Mouse (Mus musculus) heart, adult 2 months (tissue): ENCODE measurements at regions not wholly inside any gene's neighbourhood (a gene's known extent, or its start where the extent isn't known, plus 50 kb on each side); places are given as distances from the start of the nearest gene placed in this dataset.

ENCODE experiments used
- DNase-seq, 2 experiments: peaks; one replicate each; pipeline ENCODE4 v3.0.0; 2021
- H3K27ac ChIP-seq: fragments of 200-600 bp; 2 replicates; pipeline ENCODE4 v1.8.1; 2022
- H3K27me3 ChIP-seq: fragments of 200-500 bp; 2 replicates; pipeline ENCODE4 v1.6.1; 2012; ENCODE audit warnings: mild to moderate bottlenecking, low read length, inconsistent platforms, mixed read lengths; ENCODE audit not compliant: control insufficient read depth, insufficient read depth
- H3K36me3 ChIP-seq: fragments of 200-500 bp; 2 replicates; pipeline ENCODE4 v1.6.1; 2012; ENCODE audit warnings: low read length, inconsistent platforms; ENCODE audit not compliant: control insufficient read depth, insufficient read depth
- H3K4me1 ChIP-seq: fragments of 200-500 bp; 2 replicates; pipeline ENCODE4 v1.6.1; 2011; ENCODE audit warnings: low read length; ENCODE audit not compliant: control insufficient read depth, insufficient read depth
- H3K4me3 ChIP-seq: fragments of 200-600 bp; 2 replicates; pipeline ENCODE4 v1.8.1; 2022
- H3K79me2 ChIP-seq: fragments of 200-500 bp; replicated peaks from 2 replicates; pipeline ENCODE4 v1.6.1; 2012; ENCODE audit warnings: mild to moderate bottlenecking, inconsistent platforms, low read length, moderate library complexity, mixed read lengths; ENCODE audit not compliant: control insufficient read depth, insufficient read depth
- H3K9ac ChIP-seq: fragments of 200-500 bp; 2 replicates; pipeline ENCODE4 v1.6.1; 2012; ENCODE audit warnings: low read depth, mild to moderate bottlenecking, control low read depth, inconsistent platforms, low read length, mixed read lengths
- CTCF ChIP-seq: fragments of 200-600 bp; IDR thresholded peaks from 2 replicates; pipeline ENCODE4 v1.8.1; 2022; ENCODE audit warnings: antibody characterized with exemption, mild to moderate bottlenecking, moderate library complexity
- EP300 ChIP-seq: fragments of 200-500 bp; IDR thresholded peaks from 2 replicates; pipeline ENCODE4 v1.6.1; 2011; ENCODE audit warnings: low read depth, low read length, control low read depth; ENCODE audit not compliant: insufficient read depth
- POLR2A ChIP-seq: fragments of 200-500 bp; IDR thresholded peaks from 2 replicates; pipeline ENCODE4 v1.6.1; 2011; ENCODE audit warnings: mild to moderate bottlenecking, low read depth, low read length, control low read depth; ENCODE audit not compliant: insufficient read depth
- WGBS: fragments of 180-500 bp; shearing (Covaris S2); methylation state at CpG from one replicate; pipeline ENCODE4 v1.1.7; 2018; 5-methylcytosine and 5-hydroxymethylcytosine counted together
- intact Hi-C: fragments of 180-260 bp; cut with DNase I; formaldehyde crosslinking; loops from one replicate; pipeline ENCODE4 v1.15.1; 2025

DNA sequence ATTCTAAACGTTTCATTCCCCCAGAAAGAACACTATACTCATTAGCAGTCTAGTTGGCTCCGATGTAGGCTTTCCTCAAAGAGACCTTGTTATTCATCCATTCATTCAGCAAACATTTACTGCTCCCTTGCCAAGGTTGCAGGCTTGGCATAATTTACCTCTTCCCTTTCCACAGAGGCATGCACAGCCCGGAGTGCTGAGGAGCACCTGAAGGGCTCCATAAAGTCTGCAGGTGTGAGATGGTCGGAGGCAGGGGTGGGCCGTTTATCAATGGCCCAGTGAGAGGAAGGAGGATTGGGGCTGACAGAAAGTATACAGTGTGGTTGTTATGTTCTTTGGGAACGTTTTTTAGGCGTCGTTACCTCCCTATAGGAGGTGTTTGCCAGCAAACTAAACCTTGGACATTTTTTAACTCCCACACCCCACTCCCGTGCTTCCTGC, 58.6 kb upstream of the Nepro start:
- Histone ChIP-seq H3K79me2 (no peaks in the 10 kb centered on the region), H3K4me1 (no peaks in the 10 kb centered on the region), H3K4me3 (no peak overlapping the region), H3K27ac (no peak overlapping the region), H3K9ac (no peak overlapping the region), H3K27me3 (no peaks in the 10 kb centered on the region), H3K36me3 (no peaks in the 10 kb centered on the region)
- no peak for DNase-seq
- WGBS: 69% methylated on average over 9 of the region's 9 CpGs
- intact Hi-C loops: no loop called here
- TF ChIP-seq POLR2A (no peak), CTCF (no peak), EP300 (no peak)

DNA sequence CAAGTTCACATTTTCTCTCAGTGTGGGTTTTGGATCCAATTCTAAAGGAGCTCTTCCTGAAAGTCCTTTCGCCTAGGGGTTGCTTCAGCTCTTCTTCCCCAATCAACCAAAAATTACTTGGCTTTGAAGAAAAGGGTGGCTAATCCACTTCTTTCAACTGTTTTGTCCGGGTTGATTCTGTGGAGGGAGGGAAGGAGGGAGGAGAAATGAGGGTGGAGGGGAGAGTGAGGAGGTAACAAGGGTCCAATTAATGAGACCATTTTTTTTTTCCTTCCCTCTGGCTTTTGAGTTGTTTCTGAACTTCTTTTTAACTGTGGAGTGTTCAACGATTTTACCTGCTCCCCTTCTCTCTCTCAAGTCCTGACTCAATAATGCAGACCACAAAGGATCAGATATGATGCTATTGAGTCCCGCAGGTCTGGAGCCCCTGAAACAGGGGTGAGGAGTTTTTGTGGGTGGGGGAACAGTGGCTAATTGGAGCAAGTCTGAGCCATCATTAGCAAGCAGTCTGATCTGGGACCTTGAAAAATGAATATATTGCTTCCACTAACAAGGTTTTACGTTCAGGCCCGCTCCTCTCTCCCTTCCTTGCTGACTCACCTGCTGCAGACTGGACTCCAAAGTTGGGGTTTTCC, 61.0 kb upstream of the Nepro start:
- no peaks in the 10 kb centered on the region for H3K79me2 ChIP-seq
- no peak overlapping the region for H3K9ac ChIP-seq

DNA sequence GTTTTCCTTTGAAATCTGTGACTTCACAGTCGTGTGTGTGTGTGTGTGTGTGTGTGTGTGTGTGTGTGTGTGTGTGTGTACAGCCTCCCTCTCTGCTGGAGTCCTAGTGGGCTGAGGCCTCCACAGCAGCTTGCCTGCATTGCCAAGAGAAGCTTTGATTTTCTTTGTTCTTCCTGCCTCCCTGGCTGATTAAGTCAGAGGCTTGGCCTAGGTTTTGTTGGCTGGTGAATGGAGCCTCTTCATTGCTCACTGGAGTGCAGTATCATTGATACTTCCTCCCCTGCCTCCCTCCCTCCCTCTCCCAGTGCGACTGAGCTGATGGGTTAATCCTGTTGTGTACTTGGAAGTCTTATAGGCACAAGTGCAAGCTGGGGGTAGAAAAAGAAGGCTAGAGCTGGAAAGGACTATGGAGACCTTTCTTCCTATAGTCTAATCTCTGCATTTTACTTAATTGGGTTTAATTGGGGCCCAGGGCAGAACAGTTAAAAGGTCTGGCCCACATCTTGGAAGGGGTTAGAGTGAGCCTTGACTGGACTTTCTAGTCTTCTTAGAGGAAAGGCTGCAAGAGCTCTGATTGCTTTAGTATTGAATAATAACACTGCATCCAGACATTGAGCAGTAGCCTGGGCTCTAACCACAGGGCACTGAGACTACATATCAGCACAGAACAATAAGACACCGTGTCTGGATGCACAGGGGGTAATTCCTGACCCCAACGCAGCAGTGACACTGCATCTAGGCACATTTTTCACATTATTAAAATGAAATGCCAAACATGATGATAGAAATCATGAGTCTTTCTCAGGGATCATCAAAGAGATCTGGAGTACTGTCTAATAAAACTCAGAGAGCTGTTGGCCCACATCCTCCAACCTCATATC, 62.9 kb upstream of the Nepro start:
- Histone ChIP-seq H3K27ac (no peak overlapping the region), H3K9ac (no peak overlapping the region), H3K36me3 (no peaks in the 10 kb centered on the region), H3K27me3 (no peaks in the 10 kb centered on the region), H3K4me1 (no peaks in the 10 kb centered on the region; the same call in 1 of the 2 replicates), H3K79me2 (no peaks in the 10 kb centered on the region), H3K4me3 (no peak overlapping the region)
- TF ChIP-seq EP300: no peak
- no peak for TF ChIP-seq POLR2A
- TF ChIP-seq CTCF: no peak
- DNase-seq: no peak
- intact Hi-C loops: no loop called here
- WGBS: 53% methylated on average over 4 of the region's 4 CpGs

More for the DNA sequence above, 61.0 kb upstream of the Nepro start:
- 85% methylated on average over 6 of the region's 6 CpGs for WGBS
- no peak for TF ChIP-seq POLR2A
- TF ChIP-seq EP300: no peak
- TF ChIP-seq CTCF: no peak
- no peak overlapping the region for H3K4me3 ChIP-seq
- no peak for DNase-seq
- no peak overlapping the region for H3K27ac ChIP-seq
- H3K4me1 ChIP-seq: no peaks in the 10 kb centered on the region; the same call in 1 of the 2 replicates
- H3K27me3 ChIP-seq: no peaks in the 10 kb centered on the region
- intact Hi-C loops: no loop called here
- no peaks in the 10 kb centered on the region for H3K36me3 ChIP-seq

DNA sequence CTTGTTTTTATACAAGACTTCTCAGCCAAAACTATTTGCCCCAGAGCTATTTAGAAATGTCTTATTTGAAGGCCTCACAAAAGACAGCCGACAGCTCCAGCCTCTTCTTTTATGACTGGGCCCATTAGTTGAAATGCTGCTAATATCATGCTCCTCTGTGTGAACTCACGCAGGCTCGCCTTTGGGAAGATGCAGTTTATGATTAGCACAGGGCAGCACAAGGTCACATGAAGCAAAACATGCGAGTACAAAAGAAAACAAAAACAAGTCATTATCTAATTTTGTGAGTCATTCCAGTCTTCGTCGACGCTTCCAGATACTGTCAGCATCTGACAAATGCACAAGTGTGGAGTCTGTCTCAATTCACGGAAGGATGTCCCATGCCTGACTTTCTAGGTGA, 65.8 kb upstream of the Nepro start:
- Histone ChIP-seq H3K4me1 (peaks cover 1% of the 10 kb centered on the region), H3K4me3 (no peak overlapping the region), H3K9ac (no peak overlapping the region), H3K79me2 (no peaks in the 10 kb centered on the region), H3K36me3 (no peaks in the 10 kb centered on the region), H3K27ac (no peak overlapping the region), H3K27me3 (no peaks in the 10 kb centered on the region)
- WGBS: 38% methylated on average over 8 of the region's 8 CpGs
- DNase-seq: no peak
- intact Hi-C loops: no loop called here
- TF ChIP-seq POLR2A: no peak
- no peak for TF ChIP-seq CTCF
- TF ChIP-seq EP300: no peak

DNA sequence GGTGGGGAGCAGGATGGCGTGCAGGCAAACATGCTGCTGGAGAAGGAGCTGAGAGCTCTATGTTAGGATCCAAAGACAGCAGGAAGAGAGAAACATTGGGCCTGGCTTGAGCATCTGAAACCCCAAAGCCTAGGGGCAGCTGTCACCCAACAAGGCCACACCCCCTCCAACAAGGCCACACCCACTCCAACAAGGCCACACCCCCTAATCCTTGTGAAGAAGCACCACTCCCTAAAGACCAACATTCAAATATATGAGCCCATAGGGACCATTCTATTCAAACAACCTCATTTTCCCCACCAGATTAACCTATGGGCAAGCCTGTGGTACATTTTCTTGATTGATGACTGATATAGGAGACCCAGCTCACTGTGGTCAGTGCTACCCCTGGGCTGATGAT, 67.9 kb upstream of the Nepro start:
- DNase-seq: no peak
- no peaks in the 10 kb centered on the region for H3K36me3 ChIP-seq
- H3K27me3 ChIP-seq: no peaks in the 10 kb centered on the region
- peaks cover 1% of the 10 kb centered on the region for H3K4me1 ChIP-seq
- TF ChIP-seq CTCF: no peak
- TF ChIP-seq POLR2A: no peak
- TF ChIP-seq EP300: no peak
- H3K79me2 ChIP-seq: no peaks in the 10 kb centered on the region
- no peak overlapping the region for H3K4me3 ChIP-seq
- H3K9ac ChIP-seq: no peak overlapping the region
- 74% methylated on average over 1 of the region's 1 CpGs for WGBS
- no peak overlapping the region for H3K27ac ChIP-seq
- intact Hi-C loops: no loop called here

DNA sequence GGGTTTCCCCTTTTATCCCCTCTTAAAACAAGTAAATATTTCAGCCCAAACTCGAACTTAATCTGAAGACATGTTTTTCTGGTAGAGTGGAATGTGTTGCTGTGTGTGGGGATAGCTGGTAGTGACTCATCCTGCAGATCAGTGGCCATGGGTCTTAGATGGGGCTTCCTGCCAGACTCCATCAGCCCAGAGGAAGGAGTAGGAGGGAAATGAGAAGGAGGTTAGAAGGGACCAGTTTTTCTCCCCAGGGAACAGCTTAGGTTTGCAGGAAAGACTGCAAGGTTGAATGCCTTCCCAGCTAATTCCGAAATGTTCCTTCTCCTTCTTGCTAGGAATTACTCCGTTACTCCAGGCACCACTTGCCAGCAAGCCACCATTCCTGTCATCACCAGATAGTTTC, 68.8 kb upstream of the Nepro start:
- Histone ChIP-seq H3K27me3 (no peaks in the 10 kb centered on the region), H3K27ac (no peak overlapping the region), H3K36me3 (no peaks in the 10 kb centered on the region), H3K4me3 (no peak overlapping the region), H3K79me2 (no peaks in the 10 kb centered on the region), H3K4me1 (peaks cover 1% of the 10 kb centered on the region), H3K9ac (no peak overlapping the region)
- TF ChIP-seq EP300 (no peak), POLR2A (no peak), CTCF (no peak)
- intact Hi-C loops: no loop called here
- WGBS: 20% methylated on average over 3 of the region's 3 CpGs
- DNase-seq: no peak
